Comparison of ENCODE assay signal across 8 mouse cellular contexts in the genomic region with DNA sequence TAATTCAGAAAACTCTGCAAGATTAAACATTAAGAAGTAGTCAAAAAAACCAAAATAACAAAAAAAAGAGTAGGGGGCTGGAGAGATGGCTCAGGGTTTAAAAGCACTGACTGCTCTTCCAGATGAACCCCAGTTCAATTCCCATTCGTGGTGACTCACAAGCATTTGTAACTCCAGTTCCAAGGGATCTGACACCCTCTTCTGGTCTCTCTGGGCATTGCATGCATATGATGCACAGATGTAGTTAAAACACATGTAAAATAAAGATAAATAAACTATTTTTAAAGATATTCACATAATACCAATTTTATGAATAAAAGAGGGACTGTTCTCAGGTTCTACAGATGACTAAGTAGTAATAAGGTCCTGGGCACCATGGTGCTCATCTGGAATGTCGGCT. TPM values are rescaled to one million over a fixed set of nuclear protein-coding genes. Genes with fewer than 3 reads are reported as not detected.
A peak's percentile ranks its signal among the peaks of the same experiment; 100 is the strongest.
DNase-seq lines count a peak whose midpoint lies in the region; ATAC-seq and TF ChIP-seq lines count a peak whose summit lies in the region.
"Had no signal": no experiment of that assay in that cellular context is flagged by ENCODE, and none has a peak within 500 bp of the region (broad histone marks: within the 10 kb centered on the region; RNA-seq: fewer than 3 reads in every experiment).

No protein-coding gene starts in this region.

- no peaks in the 10 kb centered on the region for H3K9me3 ChIP-seq in kidney, embryonic 16.5 days (ENCODE audit: low read length)
- no peaks in the 10 kb centered on the region for H3K9me3 ChIP-seq in CH12.LX (replicated peaks; ENCODE audit: low read length)
- H3K9me3 ChIP-seq: limb, embryonic 15.5 days had no signal

- no peaks in the 10 kb centered on the region for H3K36me3 ChIP-seq in kidney, embryonic 16.5 days (ENCODE audit: insufficient read depth, low read length)
- H3K36me3 ChIP-seq in CH12.LX (replicated peaks in 1 of 2; ENCODE audit: control insufficient read depth in 1 of 2, insufficient read depth in 1 of 2, low read length in 1 of 2): no peaks in the 10 kb centered on the region
- H3K36me3 ChIP-seq: limb, embryonic 15.5 days had no signal

- no peak for TF ChIP-seq EP300 in CH12.LX (IDR thresholded peaks at IDR 0.05; ENCODE audit: low read length)

- H3K4me3 ChIP-seq in kidney, embryonic 16.5 days (ENCODE audit: low read length): no peak overlapping the region
- no peak overlapping the region for H3K4me3 ChIP-seq in CH12.LX (replicated peaks in 1 of 3; ENCODE audit: low read depth in 2 of 3, low read length in 2 of 3, poor library complexity in 1 of 3)
- H3K4me3 ChIP-seq: limb, embryonic 15.5 days had no signal

- in situ Hi-C loops in CH12.LX (cut with MboI; ENCODE audit: low pct_ligation_motif_present, low pct_unique_long_range_greater_than_20kb, low sequenced_read_pairs): loop anchor here (25.0 kb wide), 1 partner anchor 139 kb away; the partner anchor contains the start of gene Pls1

- WGBS in kidney, embryonic 16.5 days: 57% methylated on average over 2 of the region's 2 CpGs

- peak; percentile 29 to 72; a peak in 3 of 4 replicates for TF ChIP-seq CTCF in CH12.LX (conservative IDR thresholded peaks at IDR 0.05 in 1 of 2, IDR thresholded peaks at IDR 0.05 in 1 of 2; ENCODE audit: low read depth in 2 of 2, low read length in 2 of 2)

- peaks cover 4% of the 10 kb centered on the region; the same call in 1 of the 2 replicates for H3K4me1 ChIP-seq in kidney, embryonic 16.5 days (ENCODE audit: insufficient read depth, low read length)
- no peaks in the 10 kb centered on the region; a peak in 1 of 4 replicates for H3K4me1 ChIP-seq in CH12.LX (ENCODE audit: control insufficient read depth in 1 of 2, insufficient read depth in 2 of 2)

- no peak overlapping the region for H3K27ac ChIP-seq in kidney, embryonic 16.5 days (ENCODE audit: low read length)
- H3K27ac ChIP-seq in CH12.LX (ENCODE audit: insufficient read depth, low read depth): no peak overlapping the region
- H3K27ac ChIP-seq: limb, embryonic 15.5 days had no signal

- H3K9ac ChIP-seq in kidney, embryonic 16.5 days (replicated peaks; ENCODE audit: low read length): no peak overlapping the region
- H3K9ac ChIP-seq in CH12.LX (ENCODE audit: insufficient read depth, low read depth): no peak overlapping the region
- H3K9ac ChIP-seq: limb, embryonic 15.5 days had no signal

- dilution Hi-C loops in CH12.LX (cut with MboI; ENCODE audit: extremely low pct_ligation_motif_present, extremely low pct_unique_long_range_greater_than_20kb, low sequenced_read_pairs): no loop called here

- TF ChIP-seq RAD21 in CH12.LX (IDR thresholded peaks at IDR 0.05; ENCODE audit: low read depth, low read length): peak; percentile 76

- H3K27me3 ChIP-seq in kidney, embryonic 16.5 days (ENCODE audit: insufficient read depth, low read length): no peaks in the 10 kb centered on the region
- no peaks in the 10 kb centered on the region for H3K27me3 ChIP-seq in CH12.LX (replicated peaks)
- H3K27me3 ChIP-seq: limb, embryonic 15.5 days had no signal

- ATAC-seq in kidney, embryonic 16.5 days (ENCODE audit: low FRiP score, low TSS enrichment): no peak

- peak; percentile 68 for DNase-seq in kidney, adult 18-20 months
- DNase-seq in 416B (ENCODE audit: low read depth) (peak; percentile 63), CH12.LX (ENCODE audit: extremely low read depth) (peak; percentile 39)
- DNase-seq in cerebellum, adult 8-10 months: peak; percentile 24
- DNase-seq in kidney, postnatal 10 days: peak; percentile 70
- DNase-seq in testis, postnatal 14 days (ENCODE audit: low spot score): peak; percentile 16

- no peak overlapping the region for H3K4me2 ChIP-seq in kidney, embryonic 16.5 days (replicated peaks; ENCODE audit: low read depth, low read length)
- no peak overlapping the region for H3K4me2 ChIP-seq in CH12.LX (ENCODE audit: insufficient read depth, low read depth, poor library complexity, severe bottlenecking)
- H3K4me2 ChIP-seq: limb, embryonic 15.5 days had no signal

- no peaks in the 10 kb centered on the region for H3K79me2 ChIP-seq in CH12.LX (replicated peaks; ENCODE audit: control insufficient read depth, extremely low read depth, insufficient read depth, poor library complexity, severe bottlenecking)

- TF ChIP-seq POLR2A in CH12.LX (IDR thresholded peaks at IDR 0.05; ENCODE audit: low read depth, low read length): no peak

TF ChIP-seq in CH12.LX, 34 proteins besides CTCF, POLR2A, EP300 and RAD21:
- TF ChIP-seq ZMIZ1 (IDR thresholded peaks at IDR 0.05; ENCODE audit: low read depth, low read length) (no peak), SMC3 (IDR thresholded peaks at IDR 0.05; ENCODE audit: low read depth, low read length) (peak; percentile 54)

RNA-seq across cellular contexts. Expression of gene Trpc1, which starts 52.4 kb away (rescaled TPM):
- polyA plus RNA-seq in kidney, embryonic 16.5 days (2015; fragmentation: Nextera tagmentation; extraction: Ambion mirVana): 3.3 and 4.3 TPM in 2 replicates
- total RNA-seq in CH12.LX (2012; rRNA removed) (not detected in 2 replicates), CH12.LX (2014; rRNA removed) (not detected in 2 replicates)
- not detected in 2 replicates for polyA plus RNA-seq in CH12.LX (2012; ENCODE audit: insufficient read length, low read depth)

Comparison
In these comparisons a context has a peak if more than half of its experiments do, and no peak if none do; other contexts are left out.
1. DNase-seq: peak in every context shown above with its lines; median percentile 70 in kidney, postnatal 10 days; 68 in kidney, adult 18-20 months; 63 in 416B; 39 in CH12.LX; 24 in cerebellum, adult 8-10 months; 16 in testis, postnatal 14 days.